Mouse (Mus musculus) E14TG2a.4 (cell line): ENCODE measurements around the gene Alms1.

Experiments
- CTCF ChIP-seq: conservative IDR thresholded peaks from 2 replicates; pipeline ENCODE4 v1.5.1; 2014; ENCODE audit warnings: low read length
- NANOG ChIP-seq: IDR thresholded peaks from 2 replicates; pipeline ENCODE4 v1.6.1; 2014; ENCODE audit warnings: borderline replicate concordance, low read length, mixed read lengths
- POU5F1 ChIP-seq: IDR thresholded peaks from 2 replicates; pipeline ENCODE4 v1.6.1; 2014; ENCODE audit warnings: low read length, borderline replicate concordance

- peak; percentile 57 for TF ChIP-seq CTCF
- no peak for TF ChIP-seq NANOG
- no peak for TF ChIP-seq POU5F1
Observed at GRCm38 (mm10) chr6:85586805-85587367, 445 bp upstream of the Alms1 start.
